Mouse (Mus musculus) thymus, adult 2 months (tissue): ENCODE results near the gene Tgfb2. TPM values are rescaled to one million over a fixed set of nuclear protein-coding genes. Genes with fewer than 3 reads are reported as not detected.

ENCODE experiments used
- DNase-seq: peaks from one replicate; pipeline ENCODE4 v3.0.0; 2021
- H3K27ac ChIP-seq: fragments of 200-500 bp; 2 replicates; pipeline ENCODE4 v1.5.1; 2012; ENCODE audit warnings: low read length, control low read depth; ENCODE audit not compliant: control insufficient read depth, insufficient read depth
- H3K27me3 ChIP-seq: fragments of 200-500 bp; 2 replicates; pipeline ENCODE4 v1.6.1; 2012; ENCODE audit warnings: mild to moderate bottlenecking, low read length, moderate library complexity, mixed read lengths; ENCODE audit not compliant: control insufficient read depth, insufficient read depth
- H3K36me3 ChIP-seq: fragments of 200-500 bp; 2 replicates; pipeline ENCODE4 v1.6.1; 2012; ENCODE audit warnings: mild to moderate bottlenecking, low read length, moderate library complexity; ENCODE audit not compliant: control insufficient read depth, insufficient read depth
- H3K4me1 ChIP-seq: fragments of 200-500 bp; replicated peaks from 2 replicates; pipeline ENCODE4 v1.6.1; 2012; ENCODE audit warnings: low read length; ENCODE audit not compliant: control insufficient read depth, insufficient read depth
- H3K4me3 ChIP-seq: fragments of 200-500 bp; 2 replicates; pipeline ENCODE4 v1.5.1; 2012; ENCODE audit warnings: mild to moderate bottlenecking, low read length, control low read depth, moderate library complexity; ENCODE audit not compliant: control insufficient read depth, insufficient read depth
- CTCF ChIP-seq: fragments of 200-500 bp; IDR thresholded peaks from 2 replicates; pipeline ENCODE4 v1.5.1; 2012; ENCODE audit warnings: mild to moderate bottlenecking, control low read depth, low read length, moderate library complexity, borderline replicate concordance; ENCODE audit not compliant: control insufficient read depth, poor library complexity, insufficient read depth; ENCODE audit errors: extremely low read depth
- POLR2A ChIP-seq: fragments of 200-500 bp; IDR thresholded peaks from 2 replicates; pipeline ENCODE4 v1.6.1; 2012; ENCODE audit warnings: mild to moderate bottlenecking, low read length, control low read depth, moderate library complexity; ENCODE audit not compliant: control insufficient read depth, poor library complexity, insufficient read depth; ENCODE audit errors: extremely low read depth
- WGBS: fragments of 180-500 bp; shearing (Covaris S2); methylation state at CpG from one replicate; pipeline ENCODE4 v1.1.7; 2018; 5-methylcytosine and 5-hydroxymethylcytosine counted together
- polyA plus RNA-seq: library from polyadenylated mRNA; depleted of rRNA; stranded (reverse); fragments of >200 nt; gene quantifications from 2 replicates; pipeline ENCODE4 v1.2.3, GENCODE M21; 2012

The Tgfb2 gene
- polyA plus RNA-seq, 1 experiment: 0.89 TPM

- no peak for TF ChIP-seq POLR2A
- TF ChIP-seq CTCF: no peak
- DNase-seq: no peak
- Histone ChIP-seq H3K36me3 (no peaks in the 10 kb centered on the region), H3K27ac (no peak overlapping the region), H3K4me3 (no peak overlapping the region), H3K4me1 (no peaks in the 10 kb centered on the region), H3K27me3 (no peaks in the 10 kb centered on the region)
- 84% methylated on average over 6 of the region's 6 CpGs for WGBS
These were observed 87.5 kb downstream of the Tgfb2 start for GRCm38 (mm10) chr1:186618285-186618684.

- Histone ChIP-seq H3K27ac (no peak overlapping the region), H3K4me1 (no peaks in the 10 kb centered on the region), H3K27me3 (no peaks in the 10 kb centered on the region), H3K4me3 (no peak overlapping the region), H3K36me3 (no peaks in the 10 kb centered on the region)
- WGBS: 91% methylated on average over 2 of the region's 2 CpGs
- DNase-seq: no peak
- no peak for TF ChIP-seq CTCF
- no peak for TF ChIP-seq POLR2A
These were observed 94.4 kb downstream of the Tgfb2 start for GRCm38 (mm10) chr1:186611371-186611770.

- 99% methylated on average over 5 of the region's 5 CpGs for WGBS
- Histone ChIP-seq H3K36me3 (no peaks in the 10 kb centered on the region), H3K27ac (no peak overlapping the region), H3K27me3 (no peaks in the 10 kb centered on the region), H3K4me3 (no peak overlapping the region), H3K4me1 (no peaks in the 10 kb centered on the region)
- no peak for DNase-seq
- TF ChIP-seq POLR2A (no peak), CTCF (no peak)
These were observed 95.3 kb downstream of the Tgfb2 start for GRCm38 (mm10) chr1:186610481-186610880.

GRCm38 (mm10) chr1:186609793-186610233 lies 96.0 kb downstream of the Tgfb2 start:
- Histone ChIP-seq H3K36me3 (no peaks in the 10 kb centered on the region), H3K4me3 (no peak overlapping the region), H3K4me1 (no peaks in the 10 kb centered on the region), H3K27me3 (no peaks in the 10 kb centered on the region), H3K27ac (no peak overlapping the region)
- TF ChIP-seq POLR2A: no peak
- no peak for TF ChIP-seq CTCF
- 34% methylated on average over 10 of the region's 10 CpGs for WGBS
- DNase-seq: no peak

GRCm38 (mm10) chr1:186608116-186608515 lies 97.7 kb downstream of the Tgfb2 start:
- H3K36me3 ChIP-seq: no peaks in the 10 kb centered on the region
- no peak overlapping the region for H3K4me3 ChIP-seq
- H3K27ac ChIP-seq: no peak overlapping the region
- WGBS: 98% methylated on average over 3 of the region's 3 CpGs
- TF ChIP-seq CTCF: no peak
- TF ChIP-seq POLR2A: no peak
- no peaks in the 10 kb centered on the region for H3K4me1 ChIP-seq
- no peaks in the 10 kb centered on the region for H3K27me3 ChIP-seq
- no peak for DNase-seq

- DNase-seq: no peak
- H3K36me3 ChIP-seq: no peaks in the 10 kb centered on the region
- TF ChIP-seq POLR2A: no peak
- TF ChIP-seq CTCF: no peak
- H3K4me1 ChIP-seq: no peaks in the 10 kb centered on the region
- H3K27me3 ChIP-seq: no peaks in the 10 kb centered on the region; the same call in 1 of the 2 replicates
- H3K27ac ChIP-seq: no peak overlapping the region
- H3K4me3 ChIP-seq: no peak overlapping the region
- WGBS: 88% methylated on average over 2 of the region's 2 CpGs
These were observed 100.2 kb downstream of the Tgfb2 start for GRCm38 (mm10) chr1:186605635-186606034.

GRCm38 (mm10) chr1:186604124-186604523 lies 101.7 kb downstream of the Tgfb2 start:
- Histone ChIP-seq H3K36me3 (no peaks in the 10 kb centered on the region), H3K4me1 (no peaks in the 10 kb centered on the region), H3K27ac (no peak overlapping the region), H3K27me3 (no peaks in the 10 kb centered on the region; the same call in 1 of the 2 replicates), H3K4me3 (no peak overlapping the region)
- 95% methylated on average over 5 of the region's 5 CpGs for WGBS
- TF ChIP-seq POLR2A (no peak), CTCF (no peak)
- no peak for DNase-seq
